Mouse (Mus musculus): ENCODE data around the gene Gm10382.

GRCm38 (mm10) chr5:125339851-125340531, 49.1 kb upstream of the Gm10382 start:
- TF ChIP-seq CTCF (IDR thresholded peaks at IDR 0.05; ENCODE audit: low read depth) (no peak), EP300 (IDR thresholded peaks at IDR 0.05; ENCODE audit: low read depth) (no peak)

Measured in liver, embryonic 14.5 days (tissue).